Mouse (Mus musculus): ENCODE data around the gene Tsen2. TPM values are rescaled to one million over a fixed set of nuclear protein-coding genes. Genes with fewer than 3 reads are reported as not detected.

Tsen2 gene
- polyA plus RNA-seq, 2 experiments: 16.3 to 26.1 TPM

DNA sequence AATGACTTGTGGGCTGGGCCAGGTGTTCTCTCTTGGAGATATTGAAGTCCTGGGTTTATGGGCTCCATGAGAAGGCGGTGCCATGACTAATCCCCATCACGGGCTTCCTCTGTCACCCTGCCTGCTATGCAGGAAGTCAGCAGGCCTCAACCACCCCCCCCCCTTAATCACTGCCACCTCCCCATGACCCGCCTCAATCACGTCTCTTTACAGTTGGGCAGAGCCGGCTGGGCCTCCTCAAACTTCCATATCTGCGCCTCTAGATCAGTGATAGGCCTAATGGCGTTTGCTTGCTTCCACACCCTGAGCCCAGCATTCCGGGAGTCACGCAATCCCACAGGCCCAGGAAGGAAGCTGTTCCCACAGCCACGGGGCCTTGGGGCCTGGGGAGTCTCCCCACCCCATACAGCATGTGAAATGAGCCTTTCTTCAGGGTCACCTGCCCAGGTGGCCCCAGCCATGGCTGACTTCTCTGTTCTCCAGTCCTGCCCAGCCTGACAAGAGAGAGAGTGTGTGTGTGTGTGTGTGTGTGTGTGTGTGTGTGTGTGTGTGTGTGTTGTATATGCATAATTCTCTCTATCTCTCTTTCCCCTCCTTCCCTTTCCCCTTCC is 40.8 kb upstream of the Tsen2 start:
- WGBS: 76% methylated on average over 10 of the region's 10 CpGs
- TF ChIP-seq POLR2A (IDR thresholded peaks at IDR 0.05; ENCODE audit: borderline replicate concordance, extremely low read depth, insufficient read depth, insufficient read length): no peak
- no peak overlapping the region for H3K9ac ChIP-seq (ENCODE audit: low read depth, low read length, severe bottlenecking)
- no peak overlapping the region for H3K4me3 ChIP-seq (replicated peaks; ENCODE audit: low read length)
- H3K27me3 ChIP-seq (ENCODE audit: control insufficient read depth, insufficient read depth, low read length): no peaks in the 10 kb centered on the region
- DNase-seq (ENCODE audit: low spot score) (no peak), ATAC-seq (ENCODE audit: low FRiP score, low read depth) (no peak)
- no peaks in the 10 kb centered on the region for H3K36me3 ChIP-seq (ENCODE audit: control insufficient read depth, insufficient read depth, low read length)
- H3K27ac ChIP-seq (replicated peaks; ENCODE audit: low read depth, low read length): no peak overlapping the region
- H3K9me3 ChIP-seq (ENCODE audit: control insufficient read depth, low read length): peaks cover 4% of the 10 kb centered on the region; the same call in 1 of the 2 replicates
- no peaks in the 10 kb centered on the region for H3K4me1 ChIP-seq (ENCODE audit: control insufficient read depth, insufficient read depth, low read length)
- no peak overlapping the region for H3K4me2 ChIP-seq (replicated peaks; ENCODE audit: low read depth, low read length, severe bottlenecking)

DNA sequence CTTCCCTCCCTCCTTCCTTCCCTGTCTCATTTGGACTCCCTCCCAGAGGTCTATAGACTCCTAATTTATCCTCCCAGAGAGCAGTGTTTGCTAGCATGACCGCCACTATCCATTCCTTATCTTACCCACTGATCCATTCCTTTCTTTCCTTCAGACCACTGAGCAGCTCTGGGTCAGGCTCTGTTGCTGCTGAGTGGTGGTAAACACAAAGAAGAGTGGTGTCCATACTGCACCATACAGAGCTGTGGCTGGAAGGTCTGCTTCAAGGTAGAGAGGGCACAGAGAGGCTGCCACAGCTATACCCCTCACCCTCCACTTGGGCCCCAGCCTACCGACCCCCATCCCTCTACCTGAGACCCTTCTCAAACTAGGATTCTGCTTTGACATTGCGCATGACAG is 40.3 kb upstream of the Tsen2 start:
- H3K9ac ChIP-seq (ENCODE audit: low read depth, low read length, severe bottlenecking): no peak overlapping the region
- no peak for ATAC-seq (ENCODE audit: low FRiP score, low read depth)

DNA sequence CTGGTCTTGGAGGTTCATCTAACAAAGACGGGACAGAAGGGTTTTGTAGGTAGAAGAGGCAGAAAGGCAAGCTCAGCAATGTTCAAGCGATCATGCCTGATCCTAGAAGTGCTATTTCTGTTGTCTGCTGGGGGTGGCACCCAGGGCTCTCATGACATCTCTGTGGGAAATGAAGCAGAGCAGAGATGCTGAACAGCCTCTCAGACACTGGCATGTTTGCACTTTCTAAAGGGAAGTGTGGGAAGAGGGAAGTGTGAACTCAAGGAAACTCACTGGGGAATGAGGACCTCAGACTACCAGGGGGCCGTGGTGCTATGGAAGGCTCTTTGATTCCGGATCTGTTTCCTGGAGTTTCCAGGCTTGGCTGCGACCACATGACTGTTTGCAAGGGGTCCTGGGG is 39.5 kb upstream of the Tsen2 start:
- 84% methylated on average over 5 of the region's 5 CpGs for WGBS
- ATAC-seq (ENCODE audit: low FRiP score, low read depth) (no peak), DNase-seq (ENCODE audit: low spot score) (no peak)
- no peak overlapping the region for H3K9ac ChIP-seq (ENCODE audit: low read depth, low read length, severe bottlenecking)
- no peaks in the 10 kb centered on the region for H3K36me3 ChIP-seq (ENCODE audit: control insufficient read depth, insufficient read depth, low read length)
- no peak for TF ChIP-seq POLR2A (IDR thresholded peaks at IDR 0.05; ENCODE audit: borderline replicate concordance, extremely low read depth, insufficient read depth, insufficient read length)
- H3K4me3 ChIP-seq (replicated peaks; ENCODE audit: low read length): no peak overlapping the region
- no peak overlapping the region for H3K27ac ChIP-seq (replicated peaks; ENCODE audit: low read depth, low read length)
- no peaks in the 10 kb centered on the region for H3K27me3 ChIP-seq (ENCODE audit: control insufficient read depth, insufficient read depth, low read length)
- H3K4me2 ChIP-seq (replicated peaks; ENCODE audit: low read depth, low read length, severe bottlenecking): no peak overlapping the region
- peaks cover 4% of the 10 kb centered on the region; the same call in 1 of the 2 replicates for H3K9me3 ChIP-seq (ENCODE audit: control insufficient read depth, low read length)
- H3K4me1 ChIP-seq (ENCODE audit: control insufficient read depth, insufficient read depth, low read length): no peaks in the 10 kb centered on the region

More for the DNA sequence above, 40.3 kb upstream of the Tsen2 start:
- Histone ChIP-seq H3K27ac (replicated peaks; ENCODE audit: low read depth, low read length) (no peak overlapping the region), H3K9me3 (ENCODE audit: control insufficient read depth, low read length) (peaks cover 4% of the 10 kb centered on the region; the same call in 1 of the 2 replicates), H3K4me2 (replicated peaks; ENCODE audit: low read depth, low read length, severe bottlenecking) (no peak overlapping the region), H3K4me1 (ENCODE audit: control insufficient read depth, insufficient read depth, low read length) (no peaks in the 10 kb centered on the region), H3K27me3 (ENCODE audit: control insufficient read depth, insufficient read depth, low read length) (no peaks in the 10 kb centered on the region), H3K36me3 (ENCODE audit: control insufficient read depth, insufficient read depth, low read length) (no peaks in the 10 kb centered on the region), H3K4me3 (replicated peaks; ENCODE audit: low read length) (no peak overlapping the region)
- 87% methylated on average over 3 of the region's 3 CpGs for WGBS
- no peak for DNase-seq (ENCODE audit: low spot score)
- TF ChIP-seq POLR2A (IDR thresholded peaks at IDR 0.05; ENCODE audit: borderline replicate concordance, extremely low read depth, insufficient read depth, insufficient read length): no peak

DNA sequence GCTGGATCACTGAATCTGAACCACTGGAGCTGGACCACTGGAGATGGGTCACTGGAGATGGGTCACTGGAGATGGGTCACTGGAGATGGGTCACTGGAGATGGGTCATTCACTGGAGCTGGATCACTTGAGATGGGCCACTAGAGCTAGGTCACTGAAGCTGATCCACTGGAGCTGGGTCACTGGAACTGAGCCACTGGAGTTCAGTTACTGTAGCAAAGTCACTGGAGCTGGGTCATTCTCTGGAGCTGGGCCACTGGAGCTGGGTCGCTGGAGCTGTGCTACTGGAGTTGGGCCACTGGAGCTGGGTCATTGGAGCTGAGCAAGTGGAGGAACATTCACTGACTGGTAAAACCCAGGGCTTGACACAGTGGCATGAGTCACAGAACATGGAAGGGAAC is 38.0 kb upstream of the Tsen2 start:
- no peak overlapping the region for H3K4me3 ChIP-seq (replicated peaks; ENCODE audit: low read length)
- no peaks in the 10 kb centered on the region for H3K27me3 ChIP-seq (ENCODE audit: control insufficient read depth, insufficient read depth, low read length)
- no peak for TF ChIP-seq POLR2A (IDR thresholded peaks at IDR 0.05; ENCODE audit: borderline replicate concordance, extremely low read depth, insufficient read depth, insufficient read length)
- no peak for DNase-seq (ENCODE audit: low spot score)
- no peaks in the 10 kb centered on the region for H3K4me1 ChIP-seq (ENCODE audit: control insufficient read depth, insufficient read depth, low read length)
- H3K36me3 ChIP-seq (ENCODE audit: control insufficient read depth, insufficient read depth, low read length): no peaks in the 10 kb centered on the region
- no peak overlapping the region for H3K4me2 ChIP-seq (replicated peaks; ENCODE audit: low read depth, low read length, severe bottlenecking)
- 92% methylated on average over 1 of the region's 1 CpGs for WGBS
- ATAC-seq (ENCODE audit: low FRiP score, low read depth): no peak
- H3K9me3 ChIP-seq (ENCODE audit: control insufficient read depth, low read length): peaks cover 4% of the 10 kb centered on the region; the same call in 1 of the 2 replicates
- no peak overlapping the region for H3K27ac ChIP-seq (replicated peaks; ENCODE audit: low read depth, low read length)
- H3K9ac ChIP-seq (ENCODE audit: low read depth, low read length, severe bottlenecking): no peak overlapping the region

DNA sequence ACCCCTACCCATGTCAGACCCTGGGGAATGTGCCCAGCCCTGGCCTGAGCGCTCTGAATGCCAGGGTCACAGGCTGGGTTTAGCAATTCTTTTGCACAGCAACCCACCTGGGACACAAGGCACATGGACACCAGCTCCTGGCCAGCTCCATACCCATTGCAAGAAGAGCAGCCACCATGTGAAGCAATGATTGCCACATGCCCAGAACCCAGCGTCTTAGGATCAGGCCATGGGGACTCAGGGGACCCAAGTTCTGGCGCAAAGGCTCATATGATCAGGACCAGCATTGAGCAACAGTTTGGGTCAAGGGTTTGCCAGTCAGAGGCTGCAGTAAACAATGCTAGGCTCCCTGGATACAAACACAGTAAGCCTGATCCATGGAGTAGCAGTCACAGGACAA is 33.0 kb upstream of the Tsen2 start:
- DNase-seq (ENCODE audit: low spot score) (no peak), ATAC-seq (ENCODE audit: low FRiP score, low read depth) (no peak)
- no peak for TF ChIP-seq POLR2A (IDR thresholded peaks at IDR 0.05; ENCODE audit: borderline replicate concordance, extremely low read depth, insufficient read depth, insufficient read length)
- no peaks in the 10 kb centered on the region for H3K36me3 ChIP-seq (ENCODE audit: control insufficient read depth, insufficient read depth, low read length)
- no peak overlapping the region for H3K4me2 ChIP-seq (replicated peaks; ENCODE audit: low read depth, low read length, severe bottlenecking)
- 77% methylated on average over 3 of the region's 3 CpGs for WGBS
- H3K4me1 ChIP-seq (ENCODE audit: control insufficient read depth, insufficient read depth, low read length): no peaks in the 10 kb centered on the region
- H3K27me3 ChIP-seq (ENCODE audit: control insufficient read depth, insufficient read depth, low read length): no peaks in the 10 kb centered on the region
- H3K9me3 ChIP-seq (ENCODE audit: control insufficient read depth, low read length): peaks cover 4% of the 10 kb centered on the region; the same call in 1 of the 2 replicates
- no peak overlapping the region for H3K4me3 ChIP-seq (replicated peaks; ENCODE audit: low read length)
- no peak overlapping the region for H3K9ac ChIP-seq (ENCODE audit: low read depth, low read length, severe bottlenecking)
- H3K27ac ChIP-seq (replicated peaks; ENCODE audit: low read depth, low read length): no peak overlapping the region
